Mouse (Mus musculus) cerebellum, postnatal 4 days (tissue): ENCODE data around the gene Gm4791.

Experiments used
- DNase-seq, 2 experiments: peaks; one replicate each; pipeline ENCODE4 v3.0.0; 2022; ENCODE audit warnings: low spot score in 2 of 2, mixed read lengths in 1 of 2

Gene Gm4791

DNA sequence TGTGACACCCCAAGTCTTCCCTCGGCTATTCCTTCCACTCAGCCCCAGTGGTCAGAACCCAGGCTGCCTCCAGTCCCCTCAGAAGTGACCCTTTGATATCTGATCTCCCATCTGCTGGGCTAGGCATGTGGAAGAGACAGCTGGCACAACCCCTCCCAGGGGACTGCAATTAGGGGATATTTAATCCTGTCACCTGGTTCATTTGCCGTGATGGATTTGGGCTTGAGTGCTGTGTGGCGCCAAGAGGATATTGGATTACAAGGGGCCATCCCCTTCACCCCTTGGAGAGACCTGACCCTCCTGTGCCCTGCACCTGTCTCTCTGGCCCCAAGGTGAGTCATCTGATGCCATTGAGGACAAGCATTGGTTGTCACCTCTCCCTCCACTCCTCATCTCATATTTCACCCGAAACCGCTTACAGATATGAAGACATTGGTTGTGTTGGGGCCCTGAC, at the start of gene Gm4791:
Gene Gm4791 (plus strand): TSS at position 404 of the 454 bp plus-strand sequence.
- peak in 1 of 2 experiments; percentile 20 for DNase-seq

DNA sequence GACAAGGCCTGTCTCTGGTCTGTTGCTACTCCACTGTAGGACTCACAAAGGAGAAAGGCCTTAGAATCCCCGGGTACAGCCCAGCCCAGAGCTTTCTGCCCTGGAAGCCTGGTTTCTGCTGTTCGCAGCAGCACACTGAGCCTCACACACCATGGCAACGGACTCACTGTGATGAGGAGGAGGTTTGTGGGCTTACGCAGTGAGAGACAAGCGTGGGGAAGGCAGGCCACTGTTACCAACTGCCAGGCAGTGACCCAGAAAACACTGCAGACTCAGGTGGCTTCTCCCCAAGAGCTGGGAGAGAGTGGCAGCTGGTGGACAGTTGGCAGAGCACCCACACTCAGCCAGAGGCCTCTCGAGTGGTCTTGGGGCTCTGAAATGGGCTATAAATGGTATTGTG, 42.3 kb upstream of the Gm4791 start:
- peak in 1 of 2 experiments; percentile 17 for DNase-seq

DNA sequence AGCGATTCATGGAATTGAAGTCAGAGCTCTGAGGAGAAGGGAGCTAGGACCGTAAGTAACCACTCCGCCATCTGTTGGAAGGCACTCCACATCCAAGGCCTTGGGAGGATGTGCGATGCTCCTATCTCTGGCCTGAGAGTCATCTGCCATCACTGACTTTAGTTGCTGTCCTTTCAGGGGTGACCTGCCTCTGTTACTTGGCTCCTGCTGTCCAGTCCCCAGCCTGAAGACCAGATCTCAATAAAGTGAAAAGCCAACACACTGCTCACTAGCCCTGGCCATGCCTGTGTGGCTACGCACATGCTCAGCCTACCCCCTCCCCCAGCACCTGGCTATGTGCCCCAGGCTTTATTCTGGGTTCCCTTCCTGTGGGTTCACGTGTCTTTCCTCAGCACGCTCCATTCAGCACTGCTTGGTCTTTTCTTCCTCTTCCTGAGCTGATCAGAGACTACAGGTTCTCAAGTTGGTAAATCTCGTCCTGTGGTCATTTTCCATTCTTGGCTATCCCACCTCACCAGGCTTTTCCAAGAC, 41.1 kb upstream of the Gm4791 start:
- no peak for DNase-seq

DNA sequence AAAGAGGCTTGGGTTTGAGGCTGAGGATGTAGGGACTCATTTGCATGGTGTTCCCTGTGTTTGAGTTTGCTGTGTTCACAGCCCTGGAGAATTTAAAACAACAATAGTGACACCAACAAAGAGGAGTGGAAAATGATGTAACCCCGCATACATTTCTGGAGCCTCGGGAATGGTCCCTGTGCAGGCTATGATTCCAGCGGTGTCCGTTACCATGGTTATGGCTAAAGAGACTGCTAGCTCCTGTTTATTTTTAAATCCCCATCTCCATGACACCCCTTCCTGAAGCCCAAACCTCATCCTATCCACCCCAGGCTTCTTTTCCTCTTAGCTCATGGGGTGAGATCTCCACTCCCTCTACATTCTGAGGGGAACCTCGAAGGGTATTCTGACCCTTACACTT, 32.5 kb upstream of the Gm4791 start:
- no peak for DNase-seq

DNA sequence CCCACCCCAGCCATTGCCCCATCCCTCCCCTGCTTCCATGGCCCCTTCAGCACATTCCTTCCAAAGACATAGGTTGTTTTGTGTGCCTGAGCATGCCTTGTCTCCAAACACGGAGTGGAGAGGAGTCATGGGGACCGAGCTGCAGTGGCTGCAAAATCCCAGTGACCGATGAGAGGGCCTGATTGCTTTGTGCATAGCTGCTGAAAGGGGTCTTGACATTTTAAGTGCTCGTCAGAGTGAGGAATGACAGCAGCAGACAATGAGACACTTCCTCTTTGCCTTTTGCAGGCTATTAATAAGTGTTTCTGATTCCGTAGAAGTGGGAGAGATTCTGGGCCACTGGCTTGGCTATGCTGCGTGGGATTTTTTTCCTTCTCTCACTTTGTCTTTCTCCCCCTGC, 29.6 kb upstream of the Gm4791 start:
- DNase-seq: peak in 1 of 2 experiments; percentile 16

DNA sequence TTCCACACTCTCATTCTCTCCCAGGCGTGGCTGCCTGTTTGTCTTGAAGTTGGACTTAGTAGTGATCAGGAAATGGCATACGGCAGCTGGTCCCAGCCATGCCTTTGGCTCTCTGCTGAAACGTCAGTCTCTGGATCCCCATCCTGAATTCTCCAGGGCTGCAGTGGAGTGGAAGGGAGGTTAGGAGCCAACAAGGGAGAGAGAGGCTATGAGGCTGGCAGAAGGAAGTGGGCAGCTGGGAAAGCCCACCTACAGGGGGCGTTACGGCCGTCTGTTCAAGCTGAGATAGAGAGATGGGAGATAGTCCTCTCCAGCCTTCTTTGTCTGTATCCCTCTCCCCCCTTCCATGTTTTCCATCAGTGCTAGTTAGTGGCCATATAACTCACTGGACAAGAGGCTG, 29.1 kb upstream of the Gm4791 start:
- DNase-seq: peak; percentile 8 to 12

DNA sequence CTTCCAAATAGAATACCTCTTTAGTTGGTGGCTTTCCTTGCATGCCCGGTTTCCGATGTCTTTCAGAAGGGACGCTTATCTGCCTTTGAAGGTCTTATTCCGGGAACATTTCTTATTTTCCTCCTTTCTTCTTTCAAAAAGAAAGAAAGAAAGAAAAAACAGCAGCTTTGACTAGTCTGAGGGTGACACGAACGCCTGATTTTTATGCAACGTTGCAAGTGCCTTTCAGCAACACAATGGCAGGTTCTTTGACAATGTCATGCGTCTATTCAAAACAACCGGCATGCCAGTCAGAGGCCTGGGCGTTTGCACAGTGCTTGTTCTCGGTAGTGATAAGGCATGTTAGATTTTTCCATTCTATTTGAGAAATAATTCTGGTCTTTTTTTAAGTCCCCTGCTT, 19.7 kb upstream of the Gm4791 start:
- DNase-seq: no peak

DNA sequence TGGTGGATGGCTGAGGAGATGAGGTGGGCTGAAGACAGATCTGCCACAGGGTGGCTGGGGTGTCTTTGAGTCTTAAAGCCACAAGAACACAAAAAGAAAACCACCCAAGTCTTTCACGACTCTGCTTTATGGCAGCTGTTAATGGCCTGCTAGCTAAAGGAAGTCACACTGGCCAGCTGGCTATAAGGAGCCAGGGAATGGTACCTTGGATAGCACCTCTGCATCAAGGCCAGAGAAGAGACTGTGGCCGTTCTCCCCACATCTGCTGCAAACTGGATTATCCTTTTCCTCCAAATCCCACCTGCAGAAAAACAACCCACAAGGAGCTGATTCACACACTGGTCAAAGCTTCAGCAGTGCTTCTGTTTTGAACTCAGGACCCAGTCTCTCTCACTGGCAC, 18.4 kb upstream of the Gm4791 start:
- DNase-seq: no peak

DNA sequence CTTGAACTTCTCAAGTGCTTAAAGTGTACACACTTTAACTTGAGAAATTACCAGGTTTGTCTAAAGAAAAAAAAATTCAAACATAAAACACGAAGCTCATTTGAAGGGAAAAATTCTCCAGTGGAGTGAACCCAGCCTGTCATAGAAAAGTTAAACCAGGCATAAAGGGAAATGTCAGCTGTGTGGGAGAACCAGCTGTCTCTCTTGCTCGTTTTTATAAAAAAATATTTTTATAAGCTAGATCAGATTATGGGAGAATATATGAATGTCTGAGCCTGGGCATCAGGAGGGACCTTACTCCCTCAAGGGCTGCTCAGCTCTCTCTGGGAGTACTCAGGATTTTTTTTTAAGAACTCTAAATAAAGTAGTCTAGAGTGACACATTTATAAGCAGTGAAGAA, 15.1 kb upstream of the Gm4791 start:
- no peak for DNase-seq

DNA sequence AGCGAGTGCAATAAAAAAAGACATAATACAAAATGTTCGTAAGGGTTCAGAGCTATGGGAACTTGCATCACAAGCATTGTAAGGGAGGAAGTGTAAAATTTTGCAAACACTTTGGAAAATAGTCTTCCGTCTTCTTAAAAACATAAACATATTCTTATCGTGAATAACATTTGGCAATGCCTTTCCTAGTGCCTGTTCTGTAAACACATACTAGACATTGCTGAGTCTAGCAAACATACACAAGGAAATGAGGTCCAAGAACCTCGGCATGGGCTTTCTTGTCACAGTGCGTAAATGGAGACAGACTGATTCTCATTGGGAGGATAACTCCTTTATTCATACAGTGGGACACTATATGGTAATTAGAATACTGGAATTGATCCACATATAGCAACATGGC, 43.0 kb downstream of the Gm4791 start:
- DNase-seq: no peak
